Mouse (Mus musculus) thymus, adult 18-20 months (tissue): ENCODE measurements around the gene Aqp3.

ENCODE experiments used
- DNase-seq, 2 experiments: peaks; one replicate each; pipeline ENCODE4 v3.0.0; 2022; ENCODE audit warnings: mixed read lengths in 2 of 2

The Aqp3 gene

GRCm38 (mm10) chr4:41097871-41098576, at the start of gene Aqp3:
TSS of gene Aqp3 (minus strand) at chr4:41098183.
- DNase-seq = peak; percentile 33 to 45

- DNase-seq = no peak
Measured at GRCm38 (mm10) chr4:41142601-41143000, 44.6 kb upstream of the Aqp3 start.

GRCm38 (mm10) chr4:41140174-41140875, 42.3 kb upstream of the Aqp3 start:
- no peak for DNase-seq

GRCm38 (mm10) chr4:41136811-41137210, 38.8 kb upstream of the Aqp3 start:
- DNase-seq = no peak

GRCm38 (mm10) chr4:41136454-41136805, 38.4 kb upstream of the Aqp3 start:
- DNase-seq = no peak

- DNase-seq = peak; percentile 34 to 59
Measured at GRCm38 (mm10) chr4:41135711-41136453, 37.9 kb upstream of the Aqp3 start, which contains the start of gene Ube2r2. TSS of gene Ube2r2 (plus strand) at chr4:41135743.

GRCm38 (mm10) chr4:41134935-41135710, 37.1 kb upstream of the Aqp3 start:
- DNase-seq = peak; percentile 63 to 71

GRCm38 (mm10) chr4:41133529-41134291, 35.7 kb upstream of the Aqp3 start:
- DNase-seq = no peak

- DNase-seq = no peak
Measured at GRCm38 (mm10) chr4:41132471-41132870, 34.5 kb upstream of the Aqp3 start.

GRCm38 (mm10) chr4:41129836-41130235, 31.9 kb upstream of the Aqp3 start:
- no peak for DNase-seq

GRCm38 (mm10) chr4:41129406-41129805, 31.4 kb upstream of the Aqp3 start:
- peak in 1 of 2 experiments; percentile 47 for DNase-seq

GRCm38 (mm10) chr4:41124180-41124951, 26.4 kb upstream of the Aqp3 start, which contains the start of gene Nol6:
TSS of gene Nol6 (minus strand) at chr4:41124455.
- DNase-seq = peak; percentile 94 to 98

GRCm38 (mm10) chr4:41118706-41119292, 20.8 kb upstream of the Aqp3 start:
- no peak for DNase-seq

GRCm38 (mm10) chr4:41116817-41117216, 18.8 kb upstream of the Aqp3 start:
- no peak for DNase-seq

GRCm38 (mm10) chr4:41115793-41116192, 17.8 kb upstream of the Aqp3 start:
- DNase-seq = no peak

- DNase-seq = no peak
Measured at GRCm38 (mm10) chr4:41115074-41115473, 17.1 kb upstream of the Aqp3 start.

GRCm38 (mm10) chr4:41114358-41115070, 16.5 kb upstream of the Aqp3 start:
- no peak for DNase-seq

- DNase-seq = no peak
Measured at GRCm38 (mm10) chr4:41108717-41109425, 10.9 kb upstream of the Aqp3 start.

- DNase-seq = no peak
Measured at GRCm38 (mm10) chr4:41107440-41107839, 9.5 kb upstream of the Aqp3 start.
